Mouse (Mus musculus) intestine, postnatal 0 days (tissue): Measurements from ENCODE around the gene Gm13272. TPM values are rescaled to one million over a fixed set of nuclear protein-coding genes. Genes with fewer than 3 reads are reported as not detected.
"Not testable (repeated sequence)": the region's sequence is repeated elsewhere in the genome, so short reads cannot be mapped to it uniquely, and the experiment has no call there.

Experiments
- ATAC-seq: fragments of 200-750 bp; cut with Nextera tagmentation; 2 replicates; pipeline ENCODE4 v1.8.0; 2017; ENCODE audit warnings: mild to moderate bottlenecking, moderate TSS enrichment, moderate library complexity
- H3K27ac ChIP-seq: fragments of 300-500 bp; sonication (generic); 2 replicates; pipeline ENCODE4 v1.5.1; 2014; ENCODE audit warnings: mild to moderate bottlenecking, low read depth, low read length, moderate library complexity
- H3K27me3 ChIP-seq: fragments of 300-500 bp; sonication (generic); replicated peaks from 2 replicates; pipeline ENCODE4 v1.6.1; 2014; ENCODE audit warnings: low read length, mixed read lengths; ENCODE audit not compliant: control insufficient read depth, insufficient read depth
- H3K36me3 ChIP-seq: fragments of 300-500 bp; sonication (generic); 2 replicates; pipeline ENCODE4 v1.6.1; 2014; ENCODE audit warnings: mild to moderate bottlenecking, moderate library complexity; ENCODE audit not compliant: control insufficient read depth, insufficient read depth
- H3K4me1 ChIP-seq: fragments of 300-500 bp; sonication (generic); replicated peaks from 2 replicates; pipeline ENCODE4 v1.6.1; 2014; ENCODE audit warnings: antibody characterized with exemption, low read length, mixed read lengths; ENCODE audit not compliant: control insufficient read depth, insufficient read depth
- H3K4me2 ChIP-seq: fragments of 300-500 bp; sonication (generic); replicated peaks from 2 replicates; pipeline ENCODE4 v1.6.1; 2014; ENCODE audit warnings: low read depth, mild to moderate bottlenecking, moderate library complexity
- H3K4me3 ChIP-seq: fragments of 300-500 bp; sonication (generic); 2 replicates; pipeline ENCODE4 v1.5.1; 2014; ENCODE audit warnings: low read depth, low read length
- H3K9ac ChIP-seq: fragments of 300-500 bp; sonication (generic); 2 replicates; pipeline ENCODE4 v1.6.1; 2014; ENCODE audit warnings: mild to moderate bottlenecking, low read depth, low read length
- H3K9me3 ChIP-seq: fragments of 300-500 bp; sonication (generic); 2 replicates; pipeline ENCODE4 v1.6.1; 2016; ENCODE audit warnings: mixed run types; ENCODE audit not compliant: control insufficient read depth
- CTCF ChIP-seq: sonication (generic); IDR thresholded peaks from 2 replicates; pipeline ENCODE4 v1.5.1; 2016; ENCODE audit warnings: low read depth, mild to moderate bottlenecking, control low read depth, antibody characterized with exemption, moderate library complexity
- WGBS: fragments of 180-500 bp; shearing (Covaris S2); extraction: QIAGEN DNeasy Blood & Tissue Kit; methylation state at CpG from one replicate; pipeline ENCODE4 v1.1.7; 2014; 5-methylcytosine and 5-hydroxymethylcytosine counted together
- polyA plus RNA-seq: library from polyadenylated mRNA; unstranded; fragments of >200 nt; fragmentation: Nextera tagmentation; extraction: Ambion mirVana; gene quantifications from 2 replicates; pipeline ENCODE4 v1.2.1, GENCODE M21; 2015

Gm13272 gene
- polyA plus RNA-seq, 1 experiment from 2014 or later: not detected

DNA sequence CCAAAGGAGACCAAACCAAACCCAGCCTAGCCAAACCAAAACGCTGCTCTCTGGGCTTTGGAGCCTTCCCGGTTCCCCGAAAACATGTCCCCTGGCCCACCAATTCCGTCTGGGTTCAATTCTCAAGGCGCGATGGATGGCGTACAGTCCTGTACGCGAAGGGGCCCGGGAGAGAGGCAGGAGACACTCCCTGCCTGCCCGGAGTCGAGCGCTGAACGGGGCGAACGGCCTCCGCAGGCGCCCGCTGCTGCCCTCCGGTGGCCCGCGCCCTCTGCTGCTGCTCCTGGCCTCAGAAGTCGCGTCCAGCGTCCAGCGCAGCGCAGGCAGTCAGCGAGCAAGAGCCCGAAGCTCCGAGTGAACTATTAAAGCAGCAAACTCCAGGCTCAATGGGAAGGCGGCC, 2.7 kb downstream of the Gm13272 start:
- not testable (repeated sequence) for H3K4me1 ChIP-seq, H3K9me3 ChIP-seq, H3K27me3 ChIP-seq, H3K9ac ChIP-seq, H3K4me3 ChIP-seq, H3K36me3 ChIP-seq, H3K27ac ChIP-seq, ATAC-seq
- H3K4me2 ChIP-seq: peak overlapping the region; percentile 51
- WGBS: 0% methylated on average over 3 of the region's 31 CpGs
- TF ChIP-seq CTCF: peak; percentile 37

GRCm38 (mm10) chr4:88785409-88785808, 5.8 kb downstream of the Gm13272 start, which contains the start of gene Gm13276:
Gm13276 (plus strand) TSS chr4:88785709.
- not testable (repeated sequence) for ATAC-seq, H3K4me1 ChIP-seq, H3K36me3 ChIP-seq, H3K27me3 ChIP-seq, H3K27ac ChIP-seq, H3K4me2 ChIP-seq, H3K9ac ChIP-seq, H3K4me3 ChIP-seq, H3K9me3 ChIP-seq
- no CpG with 5 or more reads among the region's 27 CpGs for WGBS

DNA sequence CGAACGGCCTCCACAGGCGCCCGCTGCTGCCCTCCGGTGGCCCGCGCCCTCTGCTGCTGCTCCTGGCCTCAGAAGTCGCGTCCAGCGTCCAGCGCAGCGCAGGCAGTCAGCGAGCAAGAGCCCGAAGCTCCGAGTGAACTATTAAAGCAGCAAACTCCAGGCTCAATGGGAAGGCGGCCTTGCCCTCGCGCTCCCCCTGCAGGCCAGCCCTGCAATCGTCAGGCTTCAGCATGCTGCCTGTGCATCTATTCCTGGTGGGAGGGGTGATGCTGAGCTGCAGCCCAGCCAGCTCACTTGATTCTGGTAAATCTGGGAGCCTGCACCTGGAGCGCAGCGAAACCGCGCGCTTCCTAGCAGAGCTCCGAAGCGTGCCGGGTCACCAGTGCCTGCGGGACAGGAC, 8.8 kb downstream of the Gm13272 start, which contains the start of gene Gm13277:
TSS of gene Gm13277 (plus strand) at position 231 of the 400 bp plus-strand sequence.
- TF ChIP-seq CTCF: peak; percentile 60
- no CpG with 5 or more reads among the region's 28 CpGs for WGBS
- H3K27me3 ChIP-seq, ATAC-seq, H3K4me3 ChIP-seq, H3K9me3 ChIP-seq, H3K36me3 ChIP-seq, H3K27ac ChIP-seq, H3K4me1 ChIP-seq, H3K4me2 ChIP-seq, H3K9ac ChIP-seq: not testable (repeated sequence)

DNA sequence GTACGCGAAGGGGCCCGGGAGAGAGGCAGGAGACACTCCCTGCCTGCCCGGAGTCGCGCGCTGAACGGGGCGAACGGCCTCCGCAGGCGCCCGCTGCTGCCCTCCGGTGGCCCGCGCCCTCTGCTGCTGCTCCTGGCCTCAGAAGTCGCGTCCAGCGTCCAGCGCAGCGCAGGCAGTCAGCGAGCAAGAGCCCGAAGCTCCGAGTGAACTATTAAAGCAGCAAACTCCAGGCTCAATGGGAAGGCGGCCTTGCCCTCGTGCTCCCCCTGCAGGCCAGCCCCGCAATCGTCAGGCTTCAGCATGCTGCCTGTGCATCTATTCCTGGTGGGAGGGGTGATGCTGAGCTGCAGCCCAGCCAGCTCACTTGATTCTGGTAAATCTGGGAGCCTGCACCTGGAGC, 11.6 kb downstream of the Gm13272 start, which contains the start of gene Gm13278:
TSS of gene Gm13278 (plus strand) at position 301 of the 400 bp plus-strand sequence.
- not testable (repeated sequence) for ATAC-seq, H3K27ac ChIP-seq, H3K9me3 ChIP-seq, H3K4me1 ChIP-seq, H3K4me3 ChIP-seq, H3K9ac ChIP-seq, H3K36me3 ChIP-seq, H3K4me2 ChIP-seq, H3K27me3 ChIP-seq
- no CpG with 5 or more reads among the region's 28 CpGs for WGBS

DNA sequence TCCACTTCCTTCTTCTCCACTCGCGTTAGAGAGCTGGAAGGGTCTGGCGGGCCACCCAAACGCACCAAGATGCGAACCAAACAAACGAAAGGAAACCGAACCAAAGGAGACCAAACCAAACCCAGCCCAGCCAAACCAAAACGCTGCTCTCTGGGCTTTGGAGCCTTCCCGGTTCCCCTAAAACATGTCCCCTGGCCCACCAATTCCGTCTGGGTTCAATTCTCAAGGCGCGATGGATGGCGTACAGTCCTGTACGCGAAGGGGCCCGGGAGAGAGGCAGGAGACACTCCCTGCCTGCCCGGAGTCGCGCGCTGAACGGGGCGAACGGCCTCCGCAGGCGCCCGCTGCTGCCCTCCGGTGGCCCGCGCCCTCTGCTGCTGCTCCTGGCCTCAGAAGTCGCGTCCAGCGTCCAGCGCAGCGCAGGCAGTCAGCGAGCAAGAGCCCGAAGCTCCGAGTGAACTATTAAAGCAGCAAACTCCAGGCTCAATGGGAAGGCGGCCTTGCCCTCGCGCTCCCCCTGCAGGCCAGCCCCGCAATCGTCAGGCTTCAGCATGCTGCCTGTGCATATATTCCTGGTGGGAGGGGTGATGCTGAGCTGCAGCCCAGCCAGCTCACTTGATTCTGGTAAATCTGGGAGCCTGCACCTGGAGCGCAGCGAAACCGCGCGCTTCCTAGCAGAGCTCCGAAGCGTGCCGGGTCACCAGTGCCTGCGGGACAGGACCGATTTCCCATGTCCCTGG, 14.5 kb downstream of the Gm13272 start, which contains the start of gene Gm13275:
TSS of gene Gm13275 (plus strand) at position 552 of the 740 bp plus-strand sequence.
- TF ChIP-seq CTCF: peak; percentile 42

DNA sequence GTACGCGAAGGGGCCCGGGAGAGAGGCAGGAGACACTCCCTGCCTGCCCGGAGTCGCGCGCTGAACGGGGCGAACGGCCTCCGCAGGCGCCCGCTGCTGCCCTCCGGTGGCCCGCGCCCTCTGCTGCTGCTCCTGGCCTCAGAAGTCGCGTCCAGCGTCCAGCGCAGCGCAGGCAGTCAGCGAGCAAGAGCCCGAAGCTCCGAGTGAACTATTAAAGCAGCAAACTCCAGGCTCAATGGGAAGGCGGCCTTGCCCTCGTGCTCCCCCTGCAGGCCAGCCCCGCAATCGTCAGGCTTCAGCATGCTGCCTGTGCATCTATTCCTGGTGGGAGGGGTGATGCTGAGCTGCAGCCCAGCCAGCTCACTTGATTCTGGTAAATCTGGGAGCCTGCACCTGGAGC, 17.4 kb downstream of the Gm13272 start, which contains the start of gene Gm13279:
TSS of gene Gm13279 (plus strand) at position 301 of the 400 bp plus-strand sequence.
- not testable (repeated sequence) for H3K27me3 ChIP-seq, H3K9me3 ChIP-seq, ATAC-seq, H3K4me2 ChIP-seq, H3K36me3 ChIP-seq, H3K4me1 ChIP-seq, H3K27ac ChIP-seq, H3K9ac ChIP-seq, H3K4me3 ChIP-seq
- no CpG with 5 or more reads among the region's 28 CpGs for WGBS

More for the DNA sequence above, 14.5 kb downstream of the Gm13272 start, which contains the start of gene Gm13275:
- not testable (repeated sequence) for H3K27me3 ChIP-seq, ATAC-seq, H3K4me1 ChIP-seq, H3K9me3 ChIP-seq, H3K27ac ChIP-seq, H3K4me3 ChIP-seq, H3K36me3 ChIP-seq, H3K4me2 ChIP-seq, H3K9ac ChIP-seq
- 0% methylated on average over 13 of the region's 52 CpGs for WGBS

GRCm38 (mm10) chr4:88799365-88799764, 19.7 kb downstream of the Gm13272 start, which contains the start of gene Gm13285:
Gm13285 (plus strand) TSS chr4:88799665.
- not testable (repeated sequence) for H3K27ac ChIP-seq, H3K9ac ChIP-seq, H3K4me1 ChIP-seq, H3K9me3 ChIP-seq, H3K36me3 ChIP-seq, H3K4me2 ChIP-seq, H3K4me3 ChIP-seq, ATAC-seq, H3K27me3 ChIP-seq
- WGBS: 0% methylated on average over 2 of the region's 7 CpGs

GRCm38 (mm10) chr4:88802954-88803353, 23.3 kb downstream of the Gm13272 start, which contains the start of gene Gm13287:
Gm13287 (plus strand) TSS chr4:88803254.
- not testable (repeated sequence) for ATAC-seq, H3K9ac ChIP-seq, H3K27ac ChIP-seq, H3K27me3 ChIP-seq, H3K4me1 ChIP-seq, H3K4me3 ChIP-seq, H3K36me3 ChIP-seq, H3K4me2 ChIP-seq, H3K9me3 ChIP-seq
- WGBS: no CpG with 5 or more reads among the region's 29 CpGs

GRCm38 (mm10) chr4:88805231-88805630, 25.6 kb downstream of the Gm13272 start, which contains the start of gene Gm13288:
Gm13288 (plus strand) TSS chr4:88805531.
- not testable (repeated sequence) for H3K4me3 ChIP-seq

More at GRCm38 (mm10) chr4:88805231-88805630, 25.6 kb downstream of the Gm13272 start, which contains the start of gene Gm13288:
- H3K4me1 ChIP-seq, H3K27me3 ChIP-seq, H3K9me3 ChIP-seq, H3K36me3 ChIP-seq, H3K27ac ChIP-seq, ATAC-seq, H3K9ac ChIP-seq, H3K4me2 ChIP-seq: not testable (repeated sequence)
- no CpG with 5 or more reads among the region's 8 CpGs for WGBS
